Mouse (Mus musculus) embryonic facial prominence, embryonic 11.5 days (tissue): ENCODE results near the gene Rps26. TPM values are rescaled to one million over a fixed set of nuclear protein-coding genes. Genes with fewer than 3 reads are reported as not detected.

Source experiments
- ATAC-seq: fragments of 200-750 bp; cut with Nextera tagmentation; replicated peaks from 2 replicates; pipeline ENCODE4 v1.8.0; 2017; ENCODE audit warnings: low read depth; ENCODE audit not compliant: insufficient number of reproducible peaks, low FRiP score, low TSS enrichment
- DNase-seq: peaks from one replicate; pipeline ENCODE4 v3.0.0-alpha.2; 2015; ENCODE audit warnings: low spot score
- H3K27ac ChIP-seq: fragments of 300-500 bp; sonication (generic); replicated peaks from 2 replicates; pipeline ENCODE4 v1.5.1; 2014; ENCODE audit warnings: mild to moderate bottlenecking, low read depth, low read length, control low read depth
- H3K27me3 ChIP-seq: fragments of 300-500 bp; sonication (generic); 2 replicates; pipeline ENCODE4 v1.6.1; 2014; ENCODE audit warnings: mild to moderate bottlenecking, low read length, moderate library complexity, mixed read lengths; ENCODE audit not compliant: control insufficient read depth, insufficient read depth
- H3K36me3 ChIP-seq: fragments of 300-500 bp; sonication (generic); replicated peaks from 2 replicates; pipeline ENCODE4 v1.6.1; 2014; ENCODE audit warnings: low read depth, mild to moderate bottlenecking, low read length, moderate library complexity, mixed read lengths; ENCODE audit not compliant: control insufficient read depth, insufficient read depth
- H3K4me1 ChIP-seq: fragments of 300-500 bp; sonication (generic); 2 replicates; pipeline ENCODE4 v1.6.1; 2014; ENCODE audit warnings: low read length, mixed read lengths; ENCODE audit not compliant: control insufficient read depth, insufficient read depth
- H3K4me2 ChIP-seq: fragments of 300-500 bp; sonication (generic); 2 replicates; pipeline ENCODE4 v1.6.1; 2014; ENCODE audit warnings: low read depth, mild to moderate bottlenecking, control low read depth, low read length, moderate library complexity
- H3K4me3 ChIP-seq: fragments of 300-500 bp; sonication (generic); 2 replicates; pipeline ENCODE4 v1.5.1; 2014; ENCODE audit warnings: low read depth, low read length, control low read depth
- H3K9ac ChIP-seq: fragments of 300-500 bp; sonication (generic); replicated peaks from 2 replicates; pipeline ENCODE4 v1.6.1; 2014; ENCODE audit warnings: mild to moderate bottlenecking, control low read depth, low read length
- H3K9me3 ChIP-seq: fragments of 300-500 bp; sonication (generic); replicated peaks from 2 replicates; pipeline ENCODE4 v1.6.1; 2016; ENCODE audit warnings: mild to moderate bottlenecking, low read length, inconsistent platforms, mixed read lengths; ENCODE audit not compliant: control insufficient read depth
- WGBS: fragments of 180-500 bp; shearing (Covaris S2); extraction: QIAGEN DNeasy Blood & Tissue Kit; methylation state at CpG from one replicate; pipeline ENCODE4 v1.1.7; 2014; 5-methylcytosine and 5-hydroxymethylcytosine counted together
- microRNA-seq: library from miRNA; unstranded; fragments of <30 nt; microRNA quantifications from one replicate; pipeline ENCODE4, GENCODE M21; 2016; ENCODE audit warnings: borderline number of aligned reads
- polyA plus RNA-seq: library from polyadenylated mRNA; unstranded; fragments of >200 nt; fragmentation: Nextera tagmentation; extraction: Ambion mirVana; gene quantifications from 2 replicates; pipeline ENCODE4 v1.2.1, GENCODE M21; 2014

The Rps26 gene
- polyA plus RNA-seq, 1 experiment from 2014 or later: 765 TPM

- no peak overlapping the region for H3K9ac ChIP-seq
- no peaks in the 10 kb centered on the region for H3K36me3 ChIP-seq
- no peak overlapping the region for H3K27ac ChIP-seq
- no peak overlapping the region for H3K4me3 ChIP-seq
- no peak overlapping the region for H3K4me2 ChIP-seq
- no peak for ATAC-seq
- WGBS: 19% methylated on average over 4 of the region's 4 CpGs
- no peaks in the 10 kb centered on the region for H3K9me3 ChIP-seq
- peak; percentile 70 for DNase-seq
- H3K4me1 ChIP-seq: no peaks in the 10 kb centered on the region; the same call in 1 of the 2 replicates
- peaks cover 21% of the 10 kb centered on the region for H3K27me3 ChIP-seq
Observed at GRCm38 (mm10) chr10:128584386-128584785, 42.2 kb downstream of the Rps26 start.

DNA sequence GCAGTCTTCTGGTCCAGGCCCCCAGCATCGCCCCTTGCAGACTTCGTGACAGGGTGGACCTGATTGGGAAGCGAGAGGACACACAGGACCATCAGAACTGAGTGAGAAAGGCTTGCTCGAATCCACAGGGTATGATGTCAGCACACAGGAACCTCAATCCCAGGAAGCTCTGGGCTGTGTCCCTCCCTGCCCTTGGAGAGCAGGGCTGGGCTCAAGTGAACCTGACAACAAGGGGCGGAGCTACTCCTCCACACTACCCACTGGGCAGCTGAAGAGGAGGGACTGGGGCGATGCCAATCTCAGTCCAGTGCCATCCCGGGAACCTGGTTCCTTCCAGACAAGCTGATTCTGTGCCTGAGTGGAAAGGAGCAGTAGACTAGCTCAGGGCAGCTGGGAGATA, 42.9 kb downstream of the Rps26 start:
- Histone ChIP-seq H3K4me3 (no peak overlapping the region), H3K9me3 (no peaks in the 10 kb centered on the region), H3K4me1 (no peaks in the 10 kb centered on the region; the same call in 1 of the 2 replicates), H3K9ac (no peak overlapping the region; the same call in 1 of the 2 replicates), H3K27ac (no peak overlapping the region), H3K27me3 (peaks cover 14% of the 10 kb centered on the region), H3K36me3 (no peaks in the 10 kb centered on the region), H3K4me2 (no peak overlapping the region)
- DNase-seq (no peak), ATAC-seq (0 out of 2 replicates have a peak, but pooled peaks have one; percentile 6)
- 41% methylated on average over 7 of the region's 7 CpGs for WGBS

DNA sequence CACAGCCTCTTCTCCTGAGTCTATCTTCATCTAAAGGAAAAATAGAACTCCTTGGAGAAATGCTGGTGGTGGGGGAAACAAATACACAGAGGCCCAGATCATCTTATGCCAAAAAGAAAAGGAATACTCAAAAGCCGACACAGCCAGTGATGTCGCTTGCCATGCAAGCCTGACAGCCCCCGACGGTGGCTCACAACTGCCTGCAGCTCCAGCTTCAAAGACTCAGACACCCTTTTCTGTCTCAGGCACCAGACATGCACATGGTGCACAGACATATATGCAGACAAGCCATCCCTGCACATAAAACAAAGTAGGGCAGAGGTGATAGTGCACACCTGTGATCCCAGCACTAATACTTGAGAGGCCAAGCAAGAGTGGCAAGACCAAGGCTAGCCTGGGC, 46.8 kb downstream of the Rps26 start:
- no peaks in the 10 kb centered on the region for H3K36me3 ChIP-seq
- H3K4me1 ChIP-seq: no peaks in the 10 kb centered on the region; the same call in 1 of the 2 replicates
- ATAC-seq (no peak), DNase-seq (no peak)
- no peak overlapping the region for H3K9ac ChIP-seq
- H3K27ac ChIP-seq: no peak overlapping the region
- whole genome bisulfite sequencing: 81% methylated on average over 4 of the region's 4 CpGs
- H3K9me3 ChIP-seq: no peaks in the 10 kb centered on the region
- H3K4me2 ChIP-seq: no peak overlapping the region
- H3K4me3 ChIP-seq: no peak overlapping the region
- no peaks in the 10 kb centered on the region for H3K27me3 ChIP-seq

- no peak for ATAC-seq
- Histone ChIP-seq H3K9me3 (no peaks in the 10 kb centered on the region), H3K9ac (no peak overlapping the region), H3K4me3 (no peak overlapping the region), H3K27ac (no peak overlapping the region), H3K36me3 (no peaks in the 10 kb centered on the region), H3K27me3 (no peaks in the 10 kb centered on the region), H3K4me1 (no peaks in the 10 kb centered on the region; the same call in 1 of the 2 replicates), H3K4me2 (no peak overlapping the region)
- 79% methylated on average over 3 of the region's 3 CpGs for WGBS
- no peak for DNase-seq
Observed at GRCm38 (mm10) chr10:128579298-128579697, 47.2 kb downstream of the Rps26 start.

DNA sequence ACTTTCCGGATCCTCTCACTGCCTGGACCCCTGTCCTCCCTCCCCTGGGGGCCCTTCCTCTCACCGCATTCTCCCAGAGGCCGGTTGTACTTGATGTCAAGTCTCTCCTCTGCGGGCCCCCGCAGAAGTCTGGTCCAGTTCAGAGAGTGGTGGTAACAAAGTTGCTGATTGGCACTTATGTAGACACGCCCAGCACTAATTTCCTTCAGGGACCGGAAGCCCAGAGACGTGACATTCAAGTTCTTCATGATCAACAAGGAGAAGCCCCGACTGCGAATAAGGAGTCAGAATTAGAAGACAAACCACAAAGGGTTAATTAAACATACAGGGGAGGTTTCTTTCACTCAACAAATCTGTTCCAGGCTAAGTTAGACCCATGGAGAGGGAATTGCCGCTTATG, 48.2 kb downstream of the Rps26 start:
- Histone ChIP-seq H3K27ac (no peak overlapping the region), H3K4me1 (no peaks in the 10 kb centered on the region), H3K27me3 (no peaks in the 10 kb centered on the region), H3K4me3 (no peak overlapping the region), H3K36me3 (no peaks in the 10 kb centered on the region), H3K4me2 (no peak overlapping the region), H3K9me3 (no peaks in the 10 kb centered on the region), H3K9ac (no peak overlapping the region)
- ATAC-seq (no peak), DNase-seq (no peak)
- 73% methylated on average over 11 of the region's 11 CpGs for WGBS

GRCm38 (mm10) chr10:128575063-128575462, 51.5 kb downstream of the Rps26 start:
- 93% methylated on average over 2 of the region's 2 CpGs for WGBS
- Histone ChIP-seq H3K36me3 (no peaks in the 10 kb centered on the region), H3K27ac (no peak overlapping the region), H3K9ac (no peak overlapping the region), H3K4me1 (no peaks in the 10 kb centered on the region), H3K27me3 (no peaks in the 10 kb centered on the region), H3K4me2 (no peak overlapping the region), H3K9me3 (no peaks in the 10 kb centered on the region), H3K4me3 (no peak overlapping the region)
- DNase-seq: no peak
- ATAC-seq: no peak

Small RNA genes lying within 50 kb of the gene (microRNA-seq; reads per million reads assigned to microRNA genes)
- not detected for gene Mir6917

Other genes starting within 250 kb of the Rps26 start
- gene Ankrd52, start 249.6 kb downstream of the Rps26 start, polyA plus RNA-seq: 9.3 and 10.4 TPM in 2 replicates
- gene Slc39a5, start 225.5 kb downstream of the Rps26 start, polyA plus RNA-seq: not detected in 2 replicates
- 92.2 and 99.1 TPM in 2 replicates for gene Nabp2, start 215.3 kb downstream of the Rps26 start, polyA plus RNA-seq
- gene Rnf41, start 215.1 kb downstream of the Rps26 start, polyA plus RNA-seq: 36.4 and 38.9 TPM in 2 replicates
- 103 and 109 TPM in 2 replicates for gene Smarcc2, start 167.5 kb downstream of the Rps26 start, polyA plus RNA-seq
- gene Myl6, start 132.6 kb downstream of the Rps26 start, polyA plus RNA-seq: 678 and 740 TPM in 2 replicates
- 2.3 and 2.9 TPM in 2 replicates for gene Myl6b, start 128.1 kb downstream of the Rps26 start, polyA plus RNA-seq
- gene Esyt1, start 100.9 kb downstream of the Rps26 start, polyA plus RNA-seq: 12.5 and 15.8 TPM in 2 replicates
- 13.6 and 15.0 TPM in 2 replicates for gene Zc3h10, start 79.0 kb downstream of the Rps26 start, polyA plus RNA-seq
- gene Rpl41, start 77.4 kb downstream of the Rps26 start, polyA plus RNA-seq: 3,098 and 3,409 TPM in 2 replicates
- 268 and 270 TPM in 2 replicates for gene Pa2g4, start 60.8 kb downstream of the Rps26 start, polyA plus RNA-seq
- gene Erbb3, start 37.1 kb downstream of the Rps26 start, polyA plus RNA-seq: 10.2 and 10.6 TPM in 2 replicates
- gene Ikzf4, start 19.2 kb upstream of the Rps26 start, polyA plus RNA-seq: 3.5 and 4.9 TPM in 2 replicates
- gene Suox, start 47.3 kb upstream of the Rps26 start, polyA plus RNA-seq: 12.2 and 15.1 TPM in 2 replicates
- 71.6 and 74.3 TPM in 2 replicates for gene Rab5b, start 69.5 kb upstream of the Rps26 start, polyA plus RNA-seq
- gene Pmel, start 77.4 kb upstream of the Rps26 start, polyA plus RNA-seq: 28.7 and 68.1 TPM in 2 replicates
- 135 and 146 TPM in 2 replicates for gene Cdk2, start 78.3 kb upstream of the Rps26 start, polyA plus RNA-seq
- gene Dgka, start 118.1 kb upstream of the Rps26 start, polyA plus RNA-seq: 5.9 and 8.0 TPM in 2 replicates
- 45.9 TPM in 2 replicates for gene Pym1, start 121.1 kb upstream of the Rps26 start, polyA plus RNA-seq
- 0.21 and 0.24 TPM in 2 replicates for gene Mmp19, start 164.2 kb upstream of the Rps26 start, polyA plus RNA-seq
- 33.8 and 35.0 TPM in 2 replicates for gene Dnajc14, start 177.3 kb upstream of the Rps26 start, polyA plus RNA-seq
- gene Tmem198b, start 177.6 kb upstream of the Rps26 start, polyA plus RNA-seq: 14.2 and 14.8 TPM in 2 replicates
- 279 and 318 TPM in 2 replicates for gene Sarnp, start 190.6 kb upstream of the Rps26 start, polyA plus RNA-seq
- gene Ormdl2, start 194.9 kb upstream of the Rps26 start, polyA plus RNA-seq: 47.7 and 48.0 TPM in 2 replicates